Mouse (Mus musculus): ENCODE data around the gene Usp10. TPM values are rescaled to one million over a fixed set of nuclear protein-coding genes. Genes with fewer than 3 reads are reported as not detected.

Gene Usp10
- total and polyA plus RNA-seq, 3 experiments, result 227 to 398 (median 263) TPM

DNA sequence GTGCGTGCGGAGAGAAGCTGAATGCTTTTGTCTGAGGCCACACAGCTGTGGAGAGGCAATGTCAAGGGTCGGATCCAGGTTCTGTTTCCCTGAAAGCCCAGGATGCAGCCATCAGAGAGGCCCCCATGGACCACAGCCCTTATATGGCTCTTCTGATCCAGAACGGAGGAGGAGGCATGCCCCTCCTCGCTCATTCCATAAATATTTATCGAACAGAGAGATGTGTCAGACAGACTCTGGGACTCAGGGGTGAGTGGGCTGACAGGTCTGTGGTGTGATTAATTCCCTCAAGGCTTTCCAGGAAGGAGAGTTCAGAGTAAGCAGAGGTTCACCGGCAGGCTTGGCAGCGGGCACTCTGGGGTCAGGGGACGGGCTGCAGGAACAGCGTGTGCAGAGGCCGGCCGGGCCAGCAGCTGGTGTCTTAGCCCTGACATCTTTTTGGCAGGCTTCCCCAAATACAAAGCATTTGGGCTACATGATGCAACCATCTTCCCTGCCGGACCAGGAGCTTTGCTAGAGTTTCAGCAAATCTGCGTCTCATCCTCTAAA, 94.1 kb downstream of the Usp10 start:
- Histone ChIP-seq H3K27me3 (ENCODE audit: control insufficient read depth in 1 of 2, insufficient read depth in 2 of 2, low read length in 2 of 2) (peaks cover 0 to 6% of the 10 kb centered on the region in 2 experiments; a peak in 3 of 4 replicates), H3K4me3 (ENCODE audit: control insufficient read depth in 1 of 2, insufficient read depth in 1 of 2, low read depth in 2 of 2, low read length in 2 of 2) (no peak overlapping the region), H3K9ac (ENCODE audit: control insufficient read depth, low read depth, low read length, poor library complexity, severe bottlenecking) (no peak overlapping the region), H3K9me3 (replicated peaks; ENCODE audit: insufficient read depth, low read length) (no peaks in the 10 kb centered on the region), H3K79me2 (ENCODE audit: control insufficient read depth, insufficient read depth, low read length, poor library complexity) (no peaks in the 10 kb centered on the region), H3K36me3 (ENCODE audit: control insufficient read depth in 1 of 2, insufficient read depth in 2 of 2, low read length in 2 of 2) (no peaks in the 10 kb centered on the region), H3K27ac (ENCODE audit: control insufficient read depth, low read depth, low read length) (no peak overlapping the region), H3K4me1 (ENCODE audit: control insufficient read depth in 1 of 2, insufficient read depth in 2 of 2, low read length in 2 of 2) (no peaks in the 10 kb centered on the region)
- DNase-seq (ENCODE audit: low read depth, low spot score), result no peak
- no peak for TF ChIP-seq CTCF (IDR thresholded peaks at IDR 0.05 in 2 of 3, conservative IDR thresholded peaks at IDR 0.05 in 1 of 3; ENCODE audit: control insufficient read depth in 1 of 3, insufficient read depth in 1 of 3, low read depth in 2 of 3, low read length in 3 of 3, poor library complexity in 1 of 3, severe bottlenecking in 1 of 3)
- TF ChIP-seq SMC3 (IDR thresholded peaks at IDR 0.05; ENCODE audit: low read depth, low read length), result no peak
- no peak for TF ChIP-seq MAFK (IDR thresholded peaks at IDR 0.05; ENCODE audit: borderline replicate concordance, low read depth, low read length)

DNA sequence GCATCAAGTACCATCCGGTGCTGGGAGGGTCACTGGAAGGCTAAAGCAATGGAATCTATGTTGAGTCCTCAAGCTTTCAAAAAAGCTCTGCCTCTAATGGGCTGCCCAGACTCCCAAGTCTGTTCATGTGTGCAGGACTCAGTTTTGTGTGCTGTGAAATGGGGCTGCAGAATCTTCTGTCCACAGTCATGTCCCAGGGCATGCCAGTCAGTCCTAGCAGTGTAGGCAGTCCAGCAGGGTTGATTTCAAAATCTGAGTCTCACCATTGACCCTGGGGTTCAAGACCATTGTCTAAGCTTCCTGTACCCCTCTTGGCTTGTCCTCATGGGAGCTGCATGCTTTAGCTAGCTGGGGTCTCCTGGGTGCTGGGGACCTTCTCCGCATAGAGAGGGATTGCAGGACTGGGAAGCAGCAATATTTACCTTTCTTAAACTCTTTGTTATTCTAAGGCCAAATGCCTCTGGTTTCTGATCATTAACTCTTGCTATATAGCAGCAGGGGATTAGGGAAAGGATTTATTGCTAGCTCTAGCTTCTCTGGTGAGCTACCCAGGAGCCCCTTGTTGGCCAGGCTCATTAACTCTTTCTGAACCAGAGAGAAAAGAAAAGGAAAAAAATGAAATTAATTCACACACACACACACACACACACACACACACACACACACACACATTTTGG, 94.7 kb downstream of the Usp10 start:
- no peak overlapping the region for H3K27ac ChIP-seq (ENCODE audit: control insufficient read depth, low read depth, low read length)
- H3K4me3 ChIP-seq (ENCODE audit: control insufficient read depth in 1 of 2, insufficient read depth in 1 of 2, low read depth in 2 of 2, low read length in 2 of 2), result no peak overlapping the region
- peaks cover 0 to 6% of the 10 kb centered on the region in 2 experiments; a peak in 3 of 4 replicates for H3K27me3 ChIP-seq (ENCODE audit: control insufficient read depth in 1 of 2, insufficient read depth in 2 of 2, low read length in 2 of 2)

DNA sequence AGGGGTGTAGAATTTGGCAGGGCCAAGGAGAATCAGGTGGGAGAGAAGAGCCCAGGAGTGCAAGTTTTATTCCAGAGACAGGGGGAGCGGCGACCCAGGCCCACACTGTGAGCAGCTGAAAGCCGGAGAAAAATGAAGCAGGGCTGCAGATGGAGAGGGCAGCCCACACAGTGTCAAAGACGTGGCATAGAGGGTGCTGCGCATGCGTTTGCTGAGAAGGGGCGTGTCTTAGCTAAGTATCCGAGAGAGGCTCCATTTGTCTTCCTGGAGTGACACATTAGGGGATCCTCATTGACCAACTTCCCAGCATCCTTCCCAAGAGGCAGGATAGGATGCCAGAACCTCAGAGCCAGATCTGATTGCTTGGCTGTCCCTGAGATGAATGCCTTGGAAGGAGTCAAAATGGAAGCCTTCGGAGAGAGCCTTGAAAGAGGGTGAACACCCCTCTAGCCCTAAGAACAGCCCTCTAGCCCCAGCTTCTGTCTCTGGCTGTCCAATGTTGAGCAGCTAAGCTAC, 96.5 kb downstream of the Usp10 start:
- DNase-seq (ENCODE audit: low read depth, low spot score), result no peak
- Histone ChIP-seq H3K79me2 (ENCODE audit: control insufficient read depth, insufficient read depth, low read length, poor library complexity) (no peaks in the 10 kb centered on the region), H3K9ac (ENCODE audit: control insufficient read depth, low read depth, low read length, poor library complexity, severe bottlenecking) (no peak overlapping the region), H3K27ac (ENCODE audit: control insufficient read depth, low read depth, low read length) (no peak overlapping the region), H3K4me1 (ENCODE audit: control insufficient read depth in 1 of 2, insufficient read depth in 2 of 2, low read length in 2 of 2) (no peaks in the 10 kb centered on the region), H3K36me3 (ENCODE audit: control insufficient read depth in 1 of 2, insufficient read depth in 2 of 2, low read length in 2 of 2) (no peaks in the 10 kb centered on the region), H3K4me3 (ENCODE audit: control insufficient read depth in 1 of 2, insufficient read depth in 1 of 2, low read depth in 2 of 2, low read length in 2 of 2) (no peak overlapping the region), H3K27me3 (ENCODE audit: control insufficient read depth in 1 of 2, insufficient read depth in 2 of 2, low read length in 2 of 2) (peaks cover 0 to 6% of the 10 kb centered on the region in 2 experiments; a peak in 3 of 4 replicates), H3K9me3 (replicated peaks; ENCODE audit: insufficient read depth, low read length) (no peaks in the 10 kb centered on the region)
- no peak for TF ChIP-seq GABPA (IDR thresholded peaks at IDR 0.05; ENCODE audit: low read depth, low read length)
- TF ChIP-seq POLR2A (IDR thresholded peaks at IDR 0.05; ENCODE audit: control insufficient read depth in 1 of 2, insufficient read depth in 1 of 2, low read depth in 1 of 2, low read length in 2 of 2, poor library complexity in 1 of 2), result no peak
- TF ChIP-seq MYB (IDR thresholded peaks at IDR 0.05; ENCODE audit: low read depth, low read length), result no peak
- no peak for TF ChIP-seq TBP (IDR thresholded peaks at IDR 0.05; ENCODE audit: low read depth, low read length)
- no peak for TF ChIP-seq USF2 (IDR thresholded peaks at IDR 0.05; ENCODE audit: borderline replicate concordance in 1 of 2, insufficient read depth in 1 of 2, low read depth in 1 of 2, low read length in 2 of 2)
- no peak for TF ChIP-seq MYC (IDR thresholded peaks at IDR 0.05; ENCODE audit: low read depth, low read length)
- no peak for TF ChIP-seq MAFK (IDR thresholded peaks at IDR 0.05; ENCODE audit: borderline replicate concordance, low read depth, low read length)
- no peak for TF ChIP-seq GATA1 (IDR thresholded peaks at IDR 0.05; ENCODE audit: low read depth, low read length)
- no peak for TF ChIP-seq MAX (IDR thresholded peaks at IDR 0.05; ENCODE audit: low read length)
- TF ChIP-seq ETS1 (IDR thresholded peaks at IDR 0.05; ENCODE audit: low read depth, low read length), result no peak
- no peak for TF ChIP-seq ELF1 (IDR thresholded peaks at IDR 0.05; ENCODE audit: low read depth, low read length)
- no peak for TF ChIP-seq E2F4 (IDR thresholded peaks at IDR 0.05; ENCODE audit: borderline replicate concordance, low read depth, low read length)
- no peak for TF ChIP-seq RCOR1 (IDR thresholded peaks at IDR 0.05; ENCODE audit: low read depth, low read length)
- TF ChIP-seq BHLHE40 (IDR thresholded peaks at IDR 0.05; ENCODE audit: borderline replicate concordance, low read depth, low read length), result no peak
- no peak for TF ChIP-seq MAZ (IDR thresholded peaks at IDR 0.05; ENCODE audit: low read depth, low read length)

More for the DNA sequence above, 94.7 kb downstream of the Usp10 start:
- DNase-seq (ENCODE audit: low read depth, low spot score), result no peak
- Histone ChIP-seq H3K4me1 (ENCODE audit: control insufficient read depth in 1 of 2, insufficient read depth in 2 of 2, low read length in 2 of 2) (no peaks in the 10 kb centered on the region), H3K9ac (ENCODE audit: control insufficient read depth, low read depth, low read length, poor library complexity, severe bottlenecking) (no peak overlapping the region), H3K36me3 (ENCODE audit: control insufficient read depth in 1 of 2, insufficient read depth in 2 of 2, low read length in 2 of 2) (no peaks in the 10 kb centered on the region), H3K79me2 (ENCODE audit: control insufficient read depth, insufficient read depth, low read length, poor library complexity) (no peaks in the 10 kb centered on the region), H3K9me3 (replicated peaks; ENCODE audit: insufficient read depth, low read length) (no peaks in the 10 kb centered on the region)
- TF ChIP-seq POLR2AphosphoS2 (IDR thresholded peaks at IDR 0.05; ENCODE audit: low read length), result no peak
- no peak for TF ChIP-seq JUND (IDR thresholded peaks at IDR 0.05; ENCODE audit: low read depth, low read length)
- TF ChIP-seq CHD1 (IDR thresholded peaks at IDR 0.05; ENCODE audit: low read depth, low read length), result no peak
- TF ChIP-seq POLR2A (IDR thresholded peaks at IDR 0.05; ENCODE audit: control insufficient read depth in 1 of 2, insufficient read depth in 1 of 2, low read depth in 1 of 2, low read length in 2 of 2, poor library complexity in 1 of 2), result no peak
- TF ChIP-seq TBP (IDR thresholded peaks at IDR 0.05; ENCODE audit: low read depth, low read length), result no peak
- TF ChIP-seq USF1 (IDR thresholded peaks at IDR 0.05; ENCODE audit: low read depth, low read length), result no peak
- TF ChIP-seq ZMIZ1 (IDR thresholded peaks at IDR 0.05; ENCODE audit: low read depth, low read length), result no peak
- no peak for TF ChIP-seq MYC (IDR thresholded peaks at IDR 0.05; ENCODE audit: low read depth, low read length)
- no peak for TF ChIP-seq GATA1 (IDR thresholded peaks at IDR 0.05; ENCODE audit: low read depth, low read length)
- no peak for TF ChIP-seq ETS1 (IDR thresholded peaks at IDR 0.05; ENCODE audit: low read depth, low read length)
- no peak for TF ChIP-seq ZKSCAN1 (IDR thresholded peaks at IDR 0.05; ENCODE audit: low read depth, low read length)
- no peak for TF ChIP-seq TAL1 (IDR thresholded peaks at IDR 0.05; ENCODE audit: low read length)
- no peak for TF ChIP-seq BHLHE40 (IDR thresholded peaks at IDR 0.05; ENCODE audit: borderline replicate concordance, low read depth, low read length)
- no peak for TF ChIP-seq ELF1 (IDR thresholded peaks at IDR 0.05; ENCODE audit: low read depth, low read length)
- no peak for TF ChIP-seq ZC3H11A (IDR thresholded peaks at IDR 0.05; ENCODE audit: low read depth, low read length)
- TF ChIP-seq CTCF (IDR thresholded peaks at IDR 0.05 in 2 of 3, conservative IDR thresholded peaks at IDR 0.05 in 1 of 3; ENCODE audit: control insufficient read depth in 1 of 3, insufficient read depth in 1 of 3, low read depth in 2 of 3, low read length in 3 of 3, poor library complexity in 1 of 3, severe bottlenecking in 1 of 3), result no peak
- TF ChIP-seq MAZ (IDR thresholded peaks at IDR 0.05; ENCODE audit: low read depth, low read length), result no peak
- TF ChIP-seq GABPA (IDR thresholded peaks at IDR 0.05; ENCODE audit: low read depth, low read length), result no peak
- no peak for TF ChIP-seq RCOR1 (IDR thresholded peaks at IDR 0.05; ENCODE audit: low read depth, low read length)
- no peak for TF ChIP-seq MAX (IDR thresholded peaks at IDR 0.05; ENCODE audit: low read length)
